Mouse (Mus musculus) mouse embryonic stem cell (cell line): ENCODE measurements around the gene Cadm1.

Source experiments
- in situ Hi-C, 2 experiments: fragments of 300-500 bp; cut with MboI; formaldehyde crosslinking; loops; 1 replicate in 1 of 2; 3 replicates in 1 of 2; pipeline ENCODE4 v1.14.3; 2019 to 2020; ENCODE audit warnings: low sequenced_read_pairs in 2 of 2, low pct_unique_long_range_greater_than_20kb in 1 of 2, mixed read lengths in 1 of 2; ENCODE audit not compliant: unreplicated experiment in 1 of 2

Gene Cadm1

GRCm38 (mm10) chr9:47867474-47867873 lies 337.5 kb downstream of the Cadm1 start:
- in situ Hi-C loops: no loop called here

GRCm38 (mm10) chr9:47869661-47870060 lies 339.7 kb downstream of the Cadm1 start:
- in situ Hi-C loops: no loop called here

GRCm38 (mm10) chr9:47876557-47877206 lies 346.7 kb downstream of the Cadm1 start:
- in situ Hi-C loops: no loop called here

- in situ Hi-C loops: no loop called here
Observed at GRCm38 (mm10) chr9:47880171-47880570, 350.2 kb downstream of the Cadm1 start.

GRCm38 (mm10) chr9:47882372-47882771 lies 352.4 kb downstream of the Cadm1 start:
- in situ Hi-C loops: no loop called here

GRCm38 (mm10) chr9:47891721-47892120 lies 361.7 kb downstream of the Cadm1 start:
- in situ Hi-C loops: no loop called here

- in situ Hi-C loops: no loop called here
Observed at GRCm38 (mm10) chr9:47892995-47893394, 363.0 kb downstream of the Cadm1 start.

- in situ Hi-C loops: no loop called here
Observed at GRCm38 (mm10) chr9:47894096-47894495, 364.1 kb downstream of the Cadm1 start.

GRCm38 (mm10) chr9:47894661-47895060 lies 364.7 kb downstream of the Cadm1 start:
- in situ Hi-C loops: no loop called here

GRCm38 (mm10) chr9:47895121-47895520 lies 365.1 kb downstream of the Cadm1 start:
- in situ Hi-C loops: no loop called here

GRCm38 (mm10) chr9:47900734-47901133 lies 370.8 kb downstream of the Cadm1 start:
- in situ Hi-C loops: no loop called here

GRCm38 (mm10) chr9:47903661-47904060 lies 373.7 kb downstream of the Cadm1 start:
- in situ Hi-C loops: no loop called here

GRCm38 (mm10) chr9:47904339-47904922 lies 374.5 kb downstream of the Cadm1 start:
- in situ Hi-C loops: no loop called here

- in situ Hi-C loops: no loop called here
Observed at GRCm38 (mm10) chr9:47906521-47906920, 376.5 kb downstream of the Cadm1 start.
